Mouse (Mus musculus) CH12.LX (cell line): ENCODE data around the gene Ccer2. TPM values are rescaled to one million over a fixed set of nuclear protein-coding genes. Genes with fewer than 3 reads are reported as not detected.
A peak's percentile ranks its signal among the peaks of the same experiment; 100 is the strongest.

Experiments
- DNase-seq: peaks from one replicate; pipeline ENCODE4 v3.0.0-alpha.2; 2013; ENCODE audit errors: extremely low read depth
- H3K27ac ChIP-seq: 2 replicates; pipeline ENCODE4 v1.5.1; 2012; ENCODE audit warnings: low read depth, mild to moderate bottlenecking, control low read depth, moderate library complexity; ENCODE audit not compliant: insufficient read depth
- H3K27me3 ChIP-seq: replicated peaks from 2 replicates; pipeline ENCODE3; 2012; ENCODE audit warnings: inconsistent platforms
- H3K36me3 ChIP-seq, 2 experiments: replicated peaks in 1 of 2; 2 replicates each; pipeline versions ENCODE3 to v1.6.1; 2012; ENCODE audit warnings: inconsistent platforms in 1 of 2, low read length in 1 of 2, mild to moderate bottlenecking in 1 of 2, mixed read lengths in 1 of 2, moderate library complexity in 1 of 2; ENCODE audit not compliant: control insufficient read depth in 1 of 2, insufficient read depth in 1 of 2
- H3K4me1 ChIP-seq, 2 experiments: 2 replicates each; pipeline ENCODE4 v1.6.1; 2012; ENCODE audit warnings: inconsistent platforms in 1 of 2, moderate library complexity in 1 of 2; ENCODE audit not compliant: insufficient read depth in 2 of 2, control insufficient read depth in 1 of 2
- H3K4me2 ChIP-seq: 2 replicates; pipeline ENCODE4 v1.6.1; 2012; ENCODE audit warnings: low read depth, mild to moderate bottlenecking, control low read depth; ENCODE audit not compliant: poor library complexity, insufficient read depth, severe bottlenecking
- H3K4me3 ChIP-seq, 3 experiments: fragments of 150-350 bp in 1 of 3; sonication (generic) in 1 of 3; replicated peaks in 1 of 3; 2 replicates each; pipeline versions ENCODE3 to v1.5.1; 2011 to 2012; ENCODE audit warnings: low read depth in 2 of 3, low read length in 2 of 3, mild to moderate bottlenecking in 2 of 3, moderate library complexity in 2 of 3, control low read depth in 1 of 3, improper control_type of control experiment in 1 of 3, inconsistent platforms in 1 of 3, mixed read lengths in 1 of 3; ENCODE audit not compliant: poor library complexity in 1 of 3
- H3K79me2 ChIP-seq: replicated peaks from 2 replicates; pipeline ENCODE4 v1.6.1; 2012; ENCODE audit warnings: mild to moderate bottlenecking, moderate library complexity; ENCODE audit not compliant: control insufficient read depth, poor library complexity, insufficient read depth, severe bottlenecking; ENCODE audit errors: extremely low read depth
- H3K9ac ChIP-seq: 2 replicates; pipeline ENCODE4 v1.6.1; 2012; ENCODE audit warnings: low read depth, mild to moderate bottlenecking, control low read depth, moderate library complexity; ENCODE audit not compliant: insufficient read depth
- H3K9me3 ChIP-seq: replicated peaks from 2 replicates; pipeline ENCODE3; 2012; ENCODE audit warnings: low read length, inconsistent platforms, mixed read lengths
- BHLHE40 ChIP-seq: IDR thresholded peaks from 2 replicates; pipeline ENCODE4 v1.6.1; 2011; ENCODE audit warnings: mild to moderate bottlenecking, low read depth, low read length, improper control_type of control experiment
- CHD1 ChIP-seq: IDR thresholded peaks from 2 replicates; pipeline ENCODE4 v1.6.1; 2012; ENCODE audit warnings: low read depth, low read length, improper control_type of control experiment, inconsistent platforms
- CTCF ChIP-seq, 2 experiments: IDR thresholded peaks in 1 of 2; conservative IDR thresholded peaks in 1 of 2; 2 replicates each; pipeline ENCODE4 v1.5.1; 2011 to 2012; ENCODE audit warnings: low read depth in 2 of 2, low read length in 2 of 2, improper control_type of control experiment in 1 of 2, inconsistent platforms in 1 of 2, mild to moderate bottlenecking in 1 of 2, moderate library complexity in 1 of 2
- ELF1 ChIP-seq: IDR thresholded peaks from 2 replicates; pipeline ENCODE4 v1.6.1; 2014; ENCODE audit warnings: low read depth, mild to moderate bottlenecking, inconsistent platforms, low read length, improper control_type of control experiment
- EP300 ChIP-seq: IDR thresholded peaks from 2 replicates; pipeline ENCODE4 v1.6.1; 2011; ENCODE audit warnings: low read length, improper control_type of control experiment
- ETS1 ChIP-seq: conservative IDR thresholded peaks from 2 replicates; pipeline ENCODE4 v1.6.1; 2012; ENCODE audit warnings: low read depth, mild to moderate bottlenecking, inconsistent platforms, low read length, improper control_type of control experiment, moderate library complexity
- GABPA ChIP-seq: IDR thresholded peaks from 2 replicates; pipeline ENCODE4 v1.6.1; 2012; ENCODE audit warnings: low read depth, low read length, improper control_type of control experiment, inconsistent platforms; ENCODE audit not compliant: insufficient replicate concordance
- HCFC1 ChIP-seq: IDR thresholded peaks from 2 replicates; pipeline ENCODE4 v1.6.1; 2012; ENCODE audit warnings: low read depth, mild to moderate bottlenecking, inconsistent platforms, low read length, improper control_type of control experiment
- IRF4 ChIP-seq: IDR thresholded peaks from 2 replicates; pipeline ENCODE4 v1.6.1; 2014; ENCODE audit warnings: low read depth, mild to moderate bottlenecking, inconsistent platforms, low read length, improper control_type of control experiment
- JUN ChIP-seq: IDR thresholded peaks from 2 replicates; pipeline ENCODE4 v1.6.1; 2011; ENCODE audit warnings: low read depth, mild to moderate bottlenecking, low read length, improper control_type of control experiment, moderate library complexity; ENCODE audit not compliant: insufficient read depth
- KAT2A ChIP-seq: IDR thresholded peaks from 2 replicates; pipeline ENCODE4 v1.6.1; 2012; ENCODE audit warnings: low read length, improper control_type of control experiment, inconsistent platforms; ENCODE audit not compliant: insufficient replicate concordance
- MAFK ChIP-seq: IDR thresholded peaks from 2 replicates; pipeline ENCODE4 v1.6.1; 2011; ENCODE audit warnings: low read length, improper control_type of control experiment; ENCODE audit not compliant: insufficient replicate concordance
- MAX ChIP-seq: IDR thresholded peaks from 2 replicates; pipeline ENCODE4 v1.6.1; 2011; ENCODE audit warnings: low read length, improper control_type of control experiment
- MAZ ChIP-seq: IDR thresholded peaks from 2 replicates; pipeline ENCODE4 v1.6.1; 2012; ENCODE audit warnings: low read depth, mild to moderate bottlenecking, inconsistent platforms, low read length, improper control_type of control experiment, moderate library complexity
- MEF2A ChIP-seq: IDR thresholded peaks from 2 replicates; pipeline ENCODE4 v1.6.1; 2014; ENCODE audit warnings: low read depth, mild to moderate bottlenecking, inconsistent platforms, low read length, improper control_type of control experiment, borderline replicate concordance
- MXI1 ChIP-seq: IDR thresholded peaks from 2 replicates; pipeline ENCODE4 v1.6.1; 2011; ENCODE audit warnings: mild to moderate bottlenecking, low read depth, low read length, improper control_type of control experiment
- NELFE ChIP-seq: IDR thresholded peaks from 2 replicates; pipeline ENCODE4 v1.6.1; 2011; ENCODE audit warnings: low read depth, low read length, improper control_type of control experiment
- NRF1 ChIP-seq: IDR thresholded peaks from 2 replicates; pipeline ENCODE4 v1.6.1; 2014; ENCODE audit warnings: low read depth, mild to moderate bottlenecking, inconsistent platforms, low read length, improper control_type of control experiment, moderate library complexity
- POLR2A ChIP-seq: IDR thresholded peaks from 2 replicates; pipeline ENCODE4 v1.6.1; 2011; ENCODE audit warnings: low read depth, mild to moderate bottlenecking, improper control_type of control experiment, low read length
- POLR2AphosphoS2 ChIP-seq: IDR thresholded peaks from 2 replicates; pipeline ENCODE4 v1.6.1; 2011; ENCODE audit warnings: low read depth, low read length, improper control_type of control experiment
- RCOR1 ChIP-seq: conservative IDR thresholded peaks from 2 replicates; pipeline ENCODE4 v1.6.1; 2012; ENCODE audit warnings: low read depth, mild to moderate bottlenecking, inconsistent platforms, low read length, improper control_type of control experiment
- SIN3A ChIP-seq: IDR thresholded peaks from 2 replicates; pipeline ENCODE4 v1.6.1; 2012; ENCODE audit warnings: low read length, improper control_type of control experiment, inconsistent platforms
- SMC3 ChIP-seq: IDR thresholded peaks from 2 replicates; pipeline ENCODE4 v1.6.1; 2011; ENCODE audit warnings: low read depth, low read length, improper control_type of control experiment
- TBP ChIP-seq: conservative IDR thresholded peaks from 2 replicates; pipeline ENCODE4 v1.6.1; 2011; ENCODE audit warnings: low read depth, low read length, improper control_type of control experiment
- TCF12 ChIP-seq: IDR thresholded peaks from 2 replicates; pipeline ENCODE4 v1.6.1; 2014; ENCODE audit warnings: low read depth, mild to moderate bottlenecking, inconsistent platforms, low read length, improper control_type of control experiment
- UBTF ChIP-seq: IDR thresholded peaks from 2 replicates; pipeline ENCODE4 v1.6.1; 2012; ENCODE audit warnings: low read depth, mild to moderate bottlenecking, inconsistent platforms, low read length, improper control_type of control experiment, moderate library complexity
- USF1 ChIP-seq: IDR thresholded peaks from 2 replicates; pipeline ENCODE4 v1.6.1; 2014; ENCODE audit warnings: low read depth, mild to moderate bottlenecking, inconsistent platforms, low read length, improper control_type of control experiment
- USF2 ChIP-seq: conservative IDR thresholded peaks from 2 replicates; pipeline ENCODE4 v1.6.1; 2011; ENCODE audit warnings: low read depth, low read length, improper control_type of control experiment
- dilution Hi-C: fragments of 300-500 bp; cut with MboI; formaldehyde crosslinking; loops from 2 replicates; pipeline ENCODE4 v1.14.3; 2020; ENCODE audit warnings: low sequenced_read_pairs; ENCODE audit not compliant: extremely low pct_unique_long_range_greater_than_20kb, extremely low pct_ligation_motif_present
- in situ Hi-C: fragments of 300-500 bp; cut with MboI; formaldehyde crosslinking; loops from 3 replicates; pipeline ENCODE4 v1.14.3; 2019; ENCODE audit warnings: low sequenced_read_pairs, low pct_ligation_motif_present, low pct_unique_long_range_greater_than_20kb, mixed read lengths
- polyA plus RNA-seq: library from polyadenylated mRNA; unstranded; fragments of >175 nt; gene quantifications from 2 replicates; pipeline ENCODE4 v1.2.1, GENCODE M21; 2012; ENCODE audit warnings: low read depth; ENCODE audit not compliant: insufficient read length
- total RNA-seq, 2 experiments: library from RNA; depleted of rRNA; stranded (reverse); fragments of 300-350 nt in 1 of 2; fragments of >200 nt in 1 of 2; gene quantifications; 2 replicates each; pipeline ENCODE4 v1.2.3; 2012 to 2014

Gene Ccer2
- total and polyA plus RNA-seq, 3 experiments: 0.17 TPM; not detected in 2

- H3K9me3 ChIP-seq: no peaks in the 10 kb centered on the region
- no peaks in the 10 kb centered on the region for H3K27me3 ChIP-seq
- H3K9ac ChIP-seq: peak overlapping the region; percentile 40
- in situ Hi-C loops (loop anchor here (25.0 kb wide), 1 partner anchor 249 kb away; no protein-coding TSS in a partner anchor), dilution Hi-C loops (no loop called here)
- peak overlapping the region; percentile 92 for H3K27ac ChIP-seq
- TF ChIP-seq NRF1: 0 out of 2 replicates have a peak, but pooled peaks have one; percentile 7
- TF ChIP-seq CTCF (conservative IDR thresholded peaks at IDR 0.05 in 1 of 2, IDR thresholded peaks at IDR 0.05 in 1 of 2; ENCODE audit: low read depth in 2 of 2, low read length in 2 of 2): no peak
- TF ChIP-seq UBTF: 0 out of 2 replicates have a peak, but pooled peaks have one; percentile 58
- TF ChIP-seq TBP: no peak
- TF ChIP-seq CHD1: no peak
- no peak for TF ChIP-seq NELFE
- no peak for TF ChIP-seq MAFK
- TF ChIP-seq RCOR1: no peak
- TF ChIP-seq MAZ: no peak
- TF ChIP-seq ELF1: no peak
- 0 out of 2 replicates have a peak, but pooled peaks have one; percentile 2 for TF ChIP-seq BHLHE40
- TF ChIP-seq TCF12: 0 out of 2 replicates have a peak, but pooled peaks have one; percentile 9
- no peak for TF ChIP-seq HCFC1
- peaks cover 44 to 96% of the 10 kb centered on the region in 2 experiments for H3K4me1 ChIP-seq
- H3K79me2 ChIP-seq: no peaks in the 10 kb centered on the region
- H3K36me3 ChIP-seq: peaks cover 19 to 50% of the 10 kb centered on the region in 2 experiments
- no peak for DNase-seq
- peak overlapping the region; percentile 8 to 30 (median 19) for H3K4me3 ChIP-seq
- peak overlapping the region; percentile 69 for H3K4me2 ChIP-seq
These were observed 31.9 kb downstream of the Ccer2 start for GRCm38 (mm10) chr7:28787884-28788283.

- in situ Hi-C loops (loop anchor here (25.0 kb wide), 1 partner anchor 249 kb away; no protein-coding TSS in a partner anchor), dilution Hi-C loops (no loop called here)
- Histone ChIP-seq H3K4me1 (peaks cover 39 to 93% of the 10 kb centered on the region in 2 experiments), H3K4me2 (peak within 1 kb of the TSS; percentile 69), H3K79me2 (no peaks in the 10 kb centered on the region), H3K36me3 (peaks cover 15 to 43% of the 10 kb centered on the region in 2 experiments), H3K4me3 (peak within 1 kb of the TSS; percentile 12 to 38 (median 30)), H3K27me3 (no peaks in the 10 kb centered on the region), H3K27ac (peak within 1 kb of the TSS; percentile 92), H3K9ac (peak within 1 kb of the TSS; percentile 40), H3K9me3 (no peaks in the 10 kb centered on the region)
- DNase-seq: peak; percentile 92
- TF ChIP-seq NELFE (peak; percentile 58; the same call in 1 of the 2 replicates), MAZ (peak; percentile 41; the same call in 1 of the 2 replicates), SMC3 (no peak), MEF2A (peak; percentile 85), SIN3A (peak; percentile 36; the same call in 1 of the 2 replicates), KAT2A (peak; percentile 66; the same call in 1 of the 2 replicates), USF2 (no peak), USF1 (no peak), GABPA (no peak), POLR2AphosphoS2 (peak; percentile 72), IRF4 (peak; percentile 96), MXI1 (peak; percentile 45; the same call in 1 of the 2 replicates), TBP (no peak; the same call in 1 of the 2 replicates), ETS1 (peak; percentile 91), MAX (no peak), JUN (no peak), HCFC1 (0 out of 2 replicates have a peak, but pooled peaks have one; percentile 54), CHD1 (peak; percentile 89; the same call in 1 of the 2 replicates), POLR2A (peak; percentile 70), EP300 (peak; percentile 83), BHLHE40 (peak; percentile 1; the same call in 1 of the 2 replicates)
These were observed 32.6 kb downstream of the Ccer2 start, which contains the start of gene Rinl for GRCm38 (mm10) chr7:28788307-28789195. Rinl (plus strand) TSS chr7:28788969.
